Mouse (Mus musculus): ENCODE results near the gene Rdx. TPM values are rescaled to one million over a fixed set of nuclear protein-coding genes. Genes with fewer than 3 reads are reported as not detected.
"Not testable (repeated sequence)": the region's sequence is repeated elsewhere in the genome, so short reads cannot be mapped to it uniquely, and the experiment has no call there.

The Rdx gene
- polyA plus RNA-seq, 1 experiment from 2014 or later = 109 TPM

DNA sequence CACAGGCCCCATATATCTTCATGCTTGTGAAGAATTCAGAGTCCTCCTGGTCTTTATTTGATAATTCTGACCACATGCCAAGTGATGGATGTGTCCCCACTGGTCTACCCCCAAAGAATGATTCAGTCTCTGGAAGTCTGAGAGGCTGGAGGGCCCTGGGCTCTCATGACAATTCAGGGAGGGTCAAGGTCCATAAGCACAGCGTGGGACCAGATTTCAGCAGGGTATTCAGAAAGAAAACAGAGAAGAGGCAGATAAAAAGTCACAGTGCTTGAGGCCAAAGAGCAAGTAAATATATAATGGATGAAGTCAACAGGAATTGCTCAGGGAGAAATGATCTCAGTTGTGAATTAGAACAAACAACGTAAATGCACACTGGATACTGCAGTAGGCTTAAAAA is 15.5 kb upstream of the Rdx start:
- 20% methylated on average over 2 of the region's 2 CpGs for WGBS
- H3K27ac ChIP-seq = no peak overlapping the region
- H3K9me3 ChIP-seq = no peaks in the 10 kb centered on the region
- H3K4me3 ChIP-seq = no peak overlapping the region
- no peak overlapping the region for H3K4me2 ChIP-seq
- no peaks in the 10 kb centered on the region for H3K27me3 ChIP-seq
- no peak for ATAC-seq (ENCODE audit: low FRiP score)
- H3K9ac ChIP-seq = no peak overlapping the region
- H3K4me1 ChIP-seq (replicated peaks) = peaks cover 7% of the 10 kb centered on the region
- H3K36me3 ChIP-seq = no peaks in the 10 kb centered on the region

DNA sequence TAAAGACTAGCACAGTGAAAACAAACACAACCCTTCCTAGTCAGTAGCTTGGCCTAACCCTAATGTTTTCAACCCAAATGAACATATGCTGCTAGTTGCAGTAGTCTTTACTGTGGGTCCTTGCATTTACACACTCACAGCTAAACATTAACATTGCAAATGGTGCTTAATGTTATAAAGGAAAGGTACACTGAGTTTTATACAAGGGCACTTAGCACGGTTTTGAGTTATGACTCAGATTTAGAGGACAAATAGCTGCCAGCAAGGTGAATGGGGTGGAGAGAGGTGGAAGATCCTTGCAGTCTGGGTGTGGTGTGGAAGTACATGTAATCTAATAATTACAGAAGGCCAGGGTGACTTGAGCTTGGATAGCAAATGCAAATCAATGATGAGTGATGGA is 9.5 kb upstream of the Rdx start:
- H3K4me3 ChIP-seq = no peak overlapping the region
- H3K27ac ChIP-seq = no peak overlapping the region
- H3K9me3 ChIP-seq = no peaks in the 10 kb centered on the region
- 92% methylated on average over 1 of the region's 1 CpGs for WGBS
- no peaks in the 10 kb centered on the region for H3K4me1 ChIP-seq (replicated peaks)
- ATAC-seq (ENCODE audit: low FRiP score) = no peak
- H3K27me3 ChIP-seq = no peaks in the 10 kb centered on the region
- no peak overlapping the region for H3K4me2 ChIP-seq
- H3K9ac ChIP-seq = no peak overlapping the region
- H3K36me3 ChIP-seq = no peaks in the 10 kb centered on the region

GRCm38 (mm10) chr9:52041657-52042056 is 5.3 kb upstream of the Rdx start:
- H3K9ac ChIP-seq = no peak overlapping the region
- no peaks in the 10 kb centered on the region for H3K27me3 ChIP-seq
- no peaks in the 10 kb centered on the region for H3K4me1 ChIP-seq (replicated peaks)
- H3K9me3 ChIP-seq = no peaks in the 10 kb centered on the region
- no peak overlapping the region for H3K4me3 ChIP-seq
- no peak overlapping the region for H3K4me2 ChIP-seq
- H3K36me3 ChIP-seq = no peaks in the 10 kb centered on the region
- WGBS = 89% methylated on average over 2 of the region's 2 CpGs
- no peak for ATAC-seq (ENCODE audit: low FRiP score)
- H3K27ac ChIP-seq = no peak overlapping the region

DNA sequence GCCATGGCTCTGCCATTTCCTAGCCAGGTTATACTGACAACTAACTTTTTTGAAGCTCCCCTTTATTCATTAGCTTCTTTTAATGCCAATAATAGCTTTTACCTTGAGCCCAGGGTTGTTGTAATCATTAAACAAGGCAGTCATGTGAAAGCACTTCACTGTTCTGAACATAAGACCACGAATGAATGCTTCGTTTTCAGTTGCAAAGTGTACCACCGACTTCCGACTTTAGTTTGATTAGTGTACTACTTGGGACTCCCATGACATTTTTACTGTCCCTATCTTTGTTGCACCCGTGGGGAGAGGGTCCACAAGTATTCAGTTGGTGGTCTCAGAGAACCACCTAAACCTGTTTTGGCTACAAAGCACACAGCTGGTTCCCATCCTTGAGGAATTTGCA is 287 bp upstream of the Rdx start:
- H3K27me3 ChIP-seq = no peaks in the 10 kb centered on the region
- peaks cover 31% of the 10 kb centered on the region for H3K4me1 ChIP-seq (replicated peaks)
- 0 out of 2 replicates have a peak overlapping the region, but pooled peaks have one; percentile 98 for H3K27ac ChIP-seq
- peak overlapping the region; percentile 31; the same call in 1 of the 2 replicates for H3K9ac ChIP-seq
- H3K4me2 ChIP-seq = peak overlapping the region; percentile 65
- peak overlapping the region; percentile 96 for H3K4me3 ChIP-seq
- no peaks in the 10 kb centered on the region for H3K9me3 ChIP-seq
- ATAC-seq (ENCODE audit: low FRiP score) = no peak
- WGBS = 24% methylated on average over 5 of the region's 5 CpGs
- no peaks in the 10 kb centered on the region for H3K36me3 ChIP-seq

DNA sequence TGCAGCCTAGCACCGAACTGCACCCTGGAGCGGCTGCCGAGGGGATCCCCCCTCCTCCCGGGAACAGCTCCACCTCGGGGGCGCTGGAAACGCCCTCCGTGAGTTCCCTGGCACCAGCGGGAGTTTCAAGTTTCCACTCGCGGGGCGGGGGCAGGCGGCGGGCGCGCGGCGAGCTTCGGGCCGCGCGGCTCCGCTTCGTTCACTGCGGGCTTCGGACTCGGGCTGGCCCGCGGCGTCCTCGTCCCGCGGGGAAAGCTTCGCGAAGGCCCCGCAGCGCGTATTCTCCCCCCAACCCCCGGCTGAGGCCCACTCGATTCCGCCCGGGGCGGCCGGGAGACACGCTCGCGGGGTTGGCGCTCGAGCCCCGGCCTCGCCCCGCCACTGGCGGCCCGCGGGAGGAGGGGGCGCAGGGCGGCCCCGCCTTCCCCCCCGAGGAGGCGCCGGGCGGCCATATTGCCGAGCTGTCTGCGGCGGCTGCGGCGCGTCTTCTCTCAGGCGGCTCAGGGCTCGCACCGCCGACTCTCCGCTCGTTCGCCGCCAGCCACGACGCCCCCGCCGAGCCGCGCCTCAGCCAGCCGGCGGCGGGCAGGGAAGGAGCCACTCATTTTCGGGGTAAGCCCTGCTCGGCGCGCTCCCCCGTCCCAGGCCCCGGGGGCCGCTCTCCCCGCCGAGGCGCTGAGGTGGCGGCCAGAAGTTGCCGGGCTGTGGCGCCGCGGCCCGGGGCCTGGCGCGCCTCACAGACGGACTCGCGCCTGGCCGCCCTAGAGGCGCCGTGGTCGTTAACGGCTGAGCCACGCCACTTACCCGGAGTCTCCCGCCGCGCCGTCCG is 1.1 kb downstream of the Rdx start:
- H3K27ac ChIP-seq = peak overlapping the region; percentile 98
- no peaks in the 10 kb centered on the region for H3K27me3 ChIP-seq
- peak overlapping the region; percentile 96 for H3K9ac ChIP-seq
- H3K4me2 ChIP-seq = peak overlapping the region; percentile 65
- H3K4me3 ChIP-seq = peak overlapping the region; percentile 96
- H3K36me3 ChIP-seq = no peaks in the 10 kb centered on the region
- H3K9me3 ChIP-seq = no peaks in the 10 kb centered on the region
- under 1% methylated on average over 80 of the region's 118 CpGs for WGBS
- ATAC-seq (ENCODE audit: low FRiP score) = peak; percentile 95
- peaks cover 31% of the 10 kb centered on the region for H3K4me1 ChIP-seq (replicated peaks)

- WGBS = under 1% methylated on average over 60 of the region's 60 CpGs
- Histone ChIP-seq H3K4me2 (peak overlapping the region; percentile 65), H3K9me3 (no peaks in the 10 kb centered on the region), H3K9ac (peak overlapping the region; percentile 96), H3K27me3 (no peaks in the 10 kb centered on the region), H3K36me3 (no peaks in the 10 kb centered on the region), H3K4me1 (replicated peaks) (peaks cover 31% of the 10 kb centered on the region), H3K27ac (peak overlapping the region; percentile 98), H3K4me3 (peak overlapping the region; percentile 96)
- ATAC-seq (ENCODE audit: low FRiP score) = peak; percentile 69
Measured at GRCm38 (mm10) chr9:52048650-52049081, 1.7 kb downstream of the Rdx start.

GRCm38 (mm10) chr9:52049605-52050004 is 2.6 kb downstream of the Rdx start:
- WGBS = 0% methylated on average over 3 of the region's 3 CpGs
- no peaks in the 10 kb centered on the region for H3K9me3 ChIP-seq
- no peak for ATAC-seq (ENCODE audit: low FRiP score)
- peak overlapping the region; percentile 65 for H3K4me2 ChIP-seq
- peak overlapping the region; percentile 96 for H3K4me3 ChIP-seq
- H3K4me1 ChIP-seq (replicated peaks) = peaks cover 31% of the 10 kb centered on the region
- H3K27ac ChIP-seq = no peak overlapping the region
- H3K36me3 ChIP-seq = no peaks in the 10 kb centered on the region
- no peaks in the 10 kb centered on the region for H3K27me3 ChIP-seq
- H3K9ac ChIP-seq = peak overlapping the region; percentile 96

DNA sequence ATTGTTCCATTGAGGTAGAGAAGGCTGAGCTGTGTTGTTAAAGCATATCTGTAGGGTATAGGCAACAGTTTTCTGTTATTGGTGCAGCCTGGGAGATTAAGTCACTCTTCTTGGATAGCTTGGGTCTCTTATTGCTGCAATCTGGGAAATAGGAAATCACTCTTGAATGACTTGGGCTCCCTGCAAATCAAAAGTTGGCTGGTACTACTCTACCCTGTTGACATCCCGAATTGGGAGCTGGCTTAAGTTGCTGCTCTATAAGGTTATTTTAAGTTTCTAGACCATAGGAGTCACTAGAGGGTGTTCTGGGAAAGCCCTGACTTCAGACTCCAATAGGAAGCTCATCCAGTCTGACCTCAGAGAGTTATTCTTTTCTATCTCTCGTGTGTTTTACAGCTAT is 3.4 kb downstream of the Rdx start:
- Histone ChIP-seq H3K27ac (no peak overlapping the region), H3K4me2 (peak overlapping the region; percentile 65), H3K9me3 (no peaks in the 10 kb centered on the region), H3K4me1 (replicated peaks) (peaks cover 31% of the 10 kb centered on the region), H3K4me3 (no peak overlapping the region; the same call in 1 of the 2 replicates), H3K9ac (no peak overlapping the region), H3K36me3 (no peaks in the 10 kb centered on the region), H3K27me3 (no peaks in the 10 kb centered on the region)
- ATAC-seq (ENCODE audit: low FRiP score) = no peak
- 31% methylated on average over 2 of the region's 2 CpGs for WGBS

GRCm38 (mm10) chr9:52052221-52052620 is 5.2 kb downstream of the Rdx start:
- Histone ChIP-seq H3K9ac (no peak overlapping the region), H3K9me3 (no peaks in the 10 kb centered on the region), H3K4me1 (replicated peaks) (peaks cover 30% of the 10 kb centered on the region), H3K4me2 (no peak overlapping the region), H3K27ac (no peak overlapping the region), H3K27me3 (no peaks in the 10 kb centered on the region), H3K36me3 (no peaks in the 10 kb centered on the region), H3K4me3 (no peak overlapping the region)
- no peak for ATAC-seq (ENCODE audit: low FRiP score)
- WGBS = 67% methylated on average over 1 of the region's 1 CpGs

DNA sequence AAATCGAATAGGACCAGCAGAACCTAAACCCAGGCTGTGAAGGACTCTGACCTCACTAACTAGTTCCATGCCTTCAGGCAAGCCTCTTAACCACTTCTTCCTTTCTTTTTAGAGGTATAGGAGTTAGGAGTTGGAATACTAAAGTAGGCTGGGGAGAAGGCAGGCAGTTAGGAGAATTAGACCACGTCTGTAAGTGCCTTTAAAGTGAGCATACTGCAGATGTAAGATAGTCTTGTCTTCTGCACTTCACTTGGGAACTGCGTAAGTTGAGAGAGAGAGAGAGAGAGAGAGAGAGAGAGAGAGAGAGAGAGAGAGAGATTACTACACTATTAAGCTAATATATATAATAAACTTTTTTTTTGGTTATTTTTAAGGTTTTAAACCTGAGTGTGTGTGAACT is 8.3 kb downstream of the Rdx start:
- H3K4me1 ChIP-seq (replicated peaks) = peaks cover 27% of the 10 kb centered on the region
- H3K4me2 ChIP-seq = no peak overlapping the region
- no peak overlapping the region for H3K4me3 ChIP-seq
- no peaks in the 10 kb centered on the region for H3K9me3 ChIP-seq
- no peaks in the 10 kb centered on the region for H3K36me3 ChIP-seq
- H3K27me3 ChIP-seq = no peaks in the 10 kb centered on the region
- H3K27ac ChIP-seq = no peak overlapping the region
- no peak for ATAC-seq (ENCODE audit: low FRiP score)
- 85% methylated on average over 3 of the region's 3 CpGs for WGBS
- no peak overlapping the region for H3K9ac ChIP-seq

- 87% methylated on average over 2 of the region's 2 CpGs for WGBS
- H3K27me3 ChIP-seq = no peaks in the 10 kb centered on the region
- no peaks in the 10 kb centered on the region for H3K9me3 ChIP-seq
- no peak overlapping the region for H3K4me2 ChIP-seq
- no peak for ATAC-seq (ENCODE audit: low FRiP score)
- peaks cover 11% of the 10 kb centered on the region for H3K36me3 ChIP-seq
- peaks cover 18% of the 10 kb centered on the region for H3K4me1 ChIP-seq (replicated peaks)
- no peak overlapping the region for H3K4me3 ChIP-seq
- H3K27ac ChIP-seq = no peak overlapping the region
- H3K9ac ChIP-seq = no peak overlapping the region
Measured at GRCm38 (mm10) chr9:52059788-52060187, 12.8 kb downstream of the Rdx start.

DNA sequence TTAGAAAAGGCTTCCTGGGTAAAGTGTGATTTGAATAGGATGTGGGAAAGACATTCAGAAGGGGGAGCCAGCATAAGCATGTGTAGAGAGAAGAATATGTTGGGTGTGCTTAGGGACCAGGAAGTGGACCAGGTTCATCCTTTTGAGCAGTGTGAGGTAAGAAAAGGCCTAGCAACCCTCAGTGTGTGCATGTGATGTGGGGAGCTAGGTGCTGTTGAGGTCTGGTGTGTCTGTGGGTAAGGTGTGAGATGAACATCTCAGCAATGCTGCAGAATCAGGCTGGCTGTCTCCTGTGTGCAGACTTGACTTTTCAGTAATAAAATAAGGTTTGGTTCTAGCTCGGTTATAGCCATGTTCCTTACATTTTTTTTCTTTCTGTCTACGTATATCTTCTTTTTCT is 23.1 kb downstream of the Rdx start:
- Histone ChIP-seq H3K27me3 (no peaks in the 10 kb centered on the region), H3K9me3 (no peaks in the 10 kb centered on the region), H3K4me1 (replicated peaks) (no peaks in the 10 kb centered on the region), H3K9ac (no peak overlapping the region), H3K27ac (no peak overlapping the region), H3K36me3 (peaks cover 66% of the 10 kb centered on the region), H3K4me2 (no peak overlapping the region), H3K4me3 (no peak overlapping the region)
- 94% methylated on average over 2 of the region's 2 CpGs for WGBS
- ATAC-seq (ENCODE audit: low FRiP score) = no peak

DNA sequence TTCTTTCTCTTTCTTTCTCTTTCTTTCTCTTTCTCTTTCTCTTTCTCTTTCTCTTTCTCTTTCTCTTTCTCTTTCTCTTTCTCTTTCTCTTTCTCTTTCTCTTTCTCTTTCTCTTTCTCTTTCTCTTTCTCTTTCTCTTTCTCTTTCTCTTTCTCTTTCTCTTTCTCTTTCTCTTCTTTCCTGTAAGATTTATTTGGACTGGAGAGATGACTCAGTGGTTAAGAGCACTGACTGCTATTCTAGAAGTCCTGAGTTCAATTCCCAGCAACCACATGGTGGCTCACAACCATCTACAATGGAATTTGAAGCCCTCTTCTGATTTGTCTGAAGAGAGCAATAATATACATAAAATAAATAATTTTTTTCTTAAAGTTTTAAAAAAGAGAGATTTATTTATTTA is 24.4 kb downstream of the Rdx start:
- not testable (repeated sequence) for H3K27me3 ChIP-seq; H3K4me2 ChIP-seq; H3K4me3 ChIP-seq; H3K27ac ChIP-seq; H3K9me3 ChIP-seq; ATAC-seq (ENCODE audit: low FRiP score); H3K4me1 ChIP-seq (replicated peaks); H3K9ac ChIP-seq
- peaks cover 58% of the 10 kb centered on the region for H3K36me3 ChIP-seq

Data from hindbrain, embryonic 13.5 days (tissue).